Mouse (Mus musculus) large intestine, adult 2 months (tissue): ENCODE results near the gene BC004004. TPM values are rescaled to one million over a fixed set of nuclear protein-coding genes. Genes with fewer than 3 reads are reported as not detected.
"Not testable (repeated sequence)": the region's sequence is repeated elsewhere in the genome, so short reads cannot be mapped to it uniquely, and the experiment has no call there.

Source experiments
- DNase-seq: peaks from one replicate; pipeline ENCODE4 v3.0.0-alpha.2; 2012; ENCODE audit warnings: low read depth, low spot score
- WGBS: fragments of 180-500 bp; shearing (Covaris S2); methylation state at CpG from one replicate; pipeline ENCODE4 v1.1.7; 2018; 5-methylcytosine and 5-hydroxymethylcytosine counted together
- polyA plus RNA-seq: library from polyadenylated mRNA; depleted of rRNA; stranded (reverse); fragments of >200 nt; gene quantifications from 2 replicates; pipeline ENCODE4 v1.2.3, GENCODE M21; 2012

BC004004 gene
- polyA plus RNA-seq, 1 experiment = 75.5 TPM

- DNase-seq = no peak
- 77% methylated on average over 18 of the region's 18 CpGs for WGBS
These were observed 72.0 kb downstream of the BC004004 start for GRCm38 (mm10) chr17:29340406-29341261.

- WGBS = 52% methylated on average over 9 of the region's 9 CpGs
- no peak for DNase-seq
These were observed 73.0 kb downstream of the BC004004 start for GRCm38 (mm10) chr17:29341591-29342003.

- 45% methylated on average over 13 of the region's 13 CpGs for WGBS
- no peak for DNase-seq
These were observed 73.7 kb downstream of the BC004004 start for GRCm38 (mm10) chr17:29342010-29342910.

- WGBS = 78% methylated on average over 5 of the region's 5 CpGs
- DNase-seq = no peak
These were observed 74.7 kb downstream of the BC004004 start for GRCm38 (mm10) chr17:29343241-29343640.

- WGBS = 93% methylated on average over 12 of the region's 12 CpGs
- DNase-seq = no peak
These were observed 76.7 kb downstream of the BC004004 start for GRCm38 (mm10) chr17:29345272-29345671.

- WGBS = 4% methylated on average over 11 of the region's 11 CpGs
- no peak for DNase-seq
These were observed 78.0 kb downstream of the BC004004 start for GRCm38 (mm10) chr17:29346496-29347125.

- 2% methylated on average over 45 of the region's 45 CpGs for WGBS
These were observed 78.6 kb downstream of the BC004004 start for GRCm38 (mm10) chr17:29347126-29347644.

GRCm38 (mm10) chr17:29347645-29348256, 79.2 kb downstream of the BC004004 start, which contains the start of gene Mtch1:
Gene Mtch1 (minus strand): TSS chr17:29347934.
- peak; percentile 89 for DNase-seq
- WGBS = under 1% methylated on average over 53 of the region's 53 CpGs

More at GRCm38 (mm10) chr17:29347126-29347644, 78.6 kb downstream of the BC004004 start:
- DNase-seq = no peak

GRCm38 (mm10) chr17:29348996-29349395, 80.4 kb downstream of the BC004004 start:
- 51% methylated on average over 2 of the region's 2 CpGs for WGBS
- no peak for DNase-seq

- DNase-seq = not testable (repeated sequence)
- WGBS = 92% methylated on average over 5 of the region's 5 CpGs
These were observed 82.5 kb downstream of the BC004004 start for GRCm38 (mm10) chr17:29351056-29351455.

- no peak for DNase-seq
- 22% methylated on average over 5 of the region's 5 CpGs for WGBS
These were observed 86.9 kb downstream of the BC004004 start for GRCm38 (mm10) chr17:29355461-29355840.

GRCm38 (mm10) chr17:29355841-29356478, 87.4 kb downstream of the BC004004 start:
- no peak for DNase-seq
- 13% methylated on average over 17 of the region's 17 CpGs for WGBS

GRCm38 (mm10) chr17:29356479-29356856, 87.9 kb downstream of the BC004004 start:
- 11% methylated on average over 11 of the region's 11 CpGs for WGBS
- no peak for DNase-seq

GRCm38 (mm10) chr17:29356882-29357281, 88.3 kb downstream of the BC004004 start:
- 34% methylated on average over 9 of the region's 9 CpGs for WGBS

GRCm38 (mm10) chr17:29358928-29359327, 90.3 kb downstream of the BC004004 start:
- DNase-seq = no peak
- WGBS = 72% methylated on average over 3 of the region's 3 CpGs

More at GRCm38 (mm10) chr17:29356882-29357281, 88.3 kb downstream of the BC004004 start:
- DNase-seq = no peak

- 34% methylated on average over 5 of the region's 5 CpGs for WGBS
- DNase-seq = no peak
These were observed 92.2 kb downstream of the BC004004 start, which contains the start of gene Fgd2 for GRCm38 (mm10) chr17:29360761-29361221. Gene Fgd2 (plus strand): TSS chr17:29360914.

GRCm38 (mm10) chr17:29361982-29362691, 93.5 kb downstream of the BC004004 start:
- 58% methylated on average over 8 of the region's 8 CpGs for WGBS
- no peak for DNase-seq

GRCm38 (mm10) chr17:29363109-29363508, 94.5 kb downstream of the BC004004 start:
- WGBS = 68% methylated on average over 8 of the region's 8 CpGs
- no peak for DNase-seq
